Mouse (Mus musculus): ENCODE measurements at regions not wholly inside any gene's neighbourhood (a gene's known extent, or its start where the extent isn't known, plus 50 kb on each side); places are given as distances from the start of the nearest gene placed in this dataset.
A peak's percentile ranks its signal among the peaks of the same experiment; 100 is the strongest.
"Not testable (repeated sequence)": the region's sequence is repeated elsewhere in the genome, so short reads cannot be mapped to it uniquely, and the experiment has no call there.

DNA sequence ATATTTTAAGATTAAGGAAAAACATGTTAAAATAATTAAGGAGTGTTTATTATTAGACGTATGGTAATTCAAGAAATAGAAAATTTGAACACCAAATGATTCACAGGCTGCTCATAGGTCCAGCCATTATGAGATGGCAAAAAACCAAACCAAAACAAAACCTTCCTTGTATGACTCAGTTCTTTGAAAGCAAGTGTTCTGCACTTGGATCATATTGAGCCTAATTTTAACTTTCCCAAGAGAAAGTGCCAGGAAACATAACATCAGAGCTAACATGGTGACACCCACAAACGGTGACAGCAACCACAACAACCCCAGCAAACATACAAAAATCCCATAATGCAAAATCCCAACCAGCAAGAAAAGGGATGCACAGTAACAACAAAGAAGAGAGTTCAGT, 313.7 kb downstream of the Arl4a start:
- no peak for DNase-seq (ENCODE audit: low spot score)

DNA sequence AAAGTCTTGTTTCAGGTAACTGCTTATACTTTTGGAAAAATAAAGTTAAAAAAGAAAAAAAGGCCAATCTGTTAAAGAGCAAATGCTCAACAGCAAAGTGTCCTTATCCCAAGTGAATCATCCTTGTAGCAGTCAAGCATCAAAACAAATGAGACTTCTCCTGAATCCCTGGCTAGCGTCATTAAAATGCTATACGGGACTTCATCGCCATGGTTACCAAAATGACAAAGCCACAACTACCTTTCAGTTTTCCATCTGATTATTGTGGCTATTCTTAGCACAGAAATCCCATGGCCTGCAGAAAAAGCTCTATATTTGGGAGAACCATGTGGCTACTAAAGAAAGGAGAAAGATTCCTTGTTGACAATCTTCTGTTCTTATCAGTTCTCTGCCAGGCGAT, 322.7 kb downstream of the Arl4a start:
- peak; percentile 61 for DNase-seq (ENCODE audit: low spot score)

DNA sequence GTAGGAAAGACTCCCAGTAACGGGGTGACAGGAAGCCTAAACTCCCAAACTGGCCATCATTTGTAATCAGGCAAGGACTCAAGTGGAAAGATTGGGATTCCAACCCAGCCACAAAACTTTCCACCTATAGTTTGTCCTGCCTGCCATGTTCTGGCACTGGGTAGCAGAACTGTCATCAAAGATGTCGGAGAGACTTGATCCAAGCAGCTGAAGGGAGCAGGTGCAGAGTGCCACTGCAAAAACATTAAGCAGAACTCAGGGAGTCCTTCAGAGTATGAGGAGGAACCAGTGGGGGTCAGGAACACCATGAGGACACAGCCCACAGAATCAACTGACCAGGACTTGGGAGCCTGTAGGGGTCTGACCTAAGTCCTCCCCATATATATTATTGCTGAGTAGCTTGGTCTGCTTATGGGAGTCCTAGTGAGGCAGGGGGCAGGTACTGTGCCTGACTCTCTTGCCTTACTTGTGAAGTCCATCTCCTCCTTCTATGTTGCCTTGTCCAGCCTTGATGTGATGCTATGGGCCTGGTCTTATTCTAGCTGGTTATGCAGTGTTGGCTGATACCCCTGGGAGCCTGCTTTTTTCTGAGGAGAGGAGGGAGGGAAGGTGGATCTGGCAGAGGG, 323.5 kb downstream of the Arl4a start:
- no peak for DNase-seq (ENCODE audit: low spot score)

DNA sequence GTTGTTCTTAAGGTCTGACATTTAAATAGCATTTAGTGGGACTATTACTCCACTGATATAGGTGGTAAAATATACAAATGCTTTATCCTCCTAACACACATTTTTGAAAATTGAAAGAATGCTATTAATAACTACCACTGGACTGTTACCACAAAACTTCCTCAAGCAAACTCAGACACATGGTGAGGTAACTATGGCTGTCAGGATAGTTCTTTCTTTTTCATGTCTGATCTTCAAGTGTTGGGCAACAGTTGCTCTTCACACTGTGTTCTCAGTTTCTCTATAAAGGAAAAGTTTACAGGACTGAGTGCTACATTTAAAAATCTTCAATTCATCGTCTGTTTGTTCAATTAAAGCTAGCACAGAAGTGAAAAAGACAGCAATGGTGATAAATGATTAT, 326.0 kb downstream of the Arl4a start:
- DNase-seq (ENCODE audit: low spot score), result no peak

DNA sequence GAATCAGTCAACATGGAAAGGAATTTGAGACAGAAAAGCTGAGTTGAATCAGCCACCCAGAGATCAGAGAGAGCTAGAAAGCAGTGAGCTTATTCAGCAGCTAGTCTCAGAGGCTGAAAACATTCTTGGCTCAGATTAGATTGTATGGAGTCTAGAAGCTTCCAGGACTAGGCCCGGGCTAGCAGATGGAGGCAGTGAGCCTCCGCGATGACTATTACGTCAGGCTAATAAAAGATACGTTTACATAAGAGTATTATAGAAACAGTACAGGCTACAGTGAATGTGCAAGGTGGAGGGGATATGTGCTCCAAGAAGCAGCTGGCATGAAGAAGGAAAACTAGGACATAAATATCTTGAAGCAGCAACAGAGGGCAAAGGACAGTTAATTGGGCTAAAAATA, 328.0 kb downstream of the Arl4a start:
- DNase-seq (ENCODE audit: low spot score), result no peak

DNA sequence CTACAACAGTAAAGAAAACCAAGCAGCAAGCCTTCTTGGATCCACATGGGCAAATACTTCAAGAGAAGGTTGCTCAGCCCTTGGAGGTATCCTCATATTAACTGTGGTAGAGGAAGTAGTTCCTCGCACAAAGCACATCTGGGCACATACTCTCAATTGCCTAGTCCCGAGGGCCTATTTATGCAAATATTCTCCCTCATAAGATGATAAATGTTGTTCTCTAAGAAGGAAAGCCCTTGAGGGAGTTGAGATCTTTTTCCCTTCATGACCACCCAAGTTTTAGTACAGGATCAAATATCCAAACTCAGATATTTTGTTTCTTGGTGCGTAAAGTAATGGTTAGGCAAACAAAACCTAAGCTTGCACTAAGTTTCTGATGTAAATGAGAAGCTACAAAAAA, 340.6 kb downstream of the Arl4a start:
- no peak for DNase-seq (ENCODE audit: low spot score)

DNA sequence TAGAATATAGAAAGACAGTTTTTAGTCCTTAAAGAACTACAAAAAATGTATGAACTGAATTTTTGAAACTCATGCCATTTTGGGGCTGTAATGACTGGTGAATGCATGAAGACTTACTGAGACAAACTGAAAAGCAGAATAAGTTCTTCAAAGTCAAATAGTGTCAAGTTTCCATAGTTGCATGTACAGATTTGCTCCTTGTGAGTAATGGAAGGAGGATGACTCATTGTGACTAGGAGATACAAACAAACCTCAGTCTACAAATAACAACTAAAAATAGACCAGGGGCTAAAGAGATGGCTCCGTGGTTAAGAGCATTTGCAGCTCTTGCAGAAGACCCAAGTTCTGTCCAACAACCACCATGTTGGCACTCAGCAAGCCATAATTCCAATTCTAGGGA, 342.5 kb downstream of the Arl4a start:
- DNase-seq (ENCODE audit: low spot score), result no peak

DNA sequence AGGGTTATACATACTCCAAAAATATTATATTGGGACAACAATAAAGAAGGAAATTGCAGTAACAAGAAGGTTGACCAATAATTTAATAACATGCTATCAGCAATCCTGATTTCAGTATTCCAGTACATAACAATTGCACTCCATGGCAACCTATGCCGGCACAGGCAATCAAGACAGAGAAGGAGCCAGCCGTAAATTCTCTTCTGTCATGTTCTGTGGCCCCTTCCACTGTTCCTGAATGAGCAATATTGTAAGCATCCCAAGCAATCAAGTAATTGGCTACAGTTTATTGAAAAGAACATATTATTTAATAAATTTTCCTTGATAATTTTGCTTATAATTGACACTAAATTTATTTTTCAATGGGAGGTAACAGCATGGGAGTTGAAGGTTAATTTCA, 345.8 kb downstream of the Arl4a start:
- no peak for DNase-seq (ENCODE audit: low spot score)

DNA sequence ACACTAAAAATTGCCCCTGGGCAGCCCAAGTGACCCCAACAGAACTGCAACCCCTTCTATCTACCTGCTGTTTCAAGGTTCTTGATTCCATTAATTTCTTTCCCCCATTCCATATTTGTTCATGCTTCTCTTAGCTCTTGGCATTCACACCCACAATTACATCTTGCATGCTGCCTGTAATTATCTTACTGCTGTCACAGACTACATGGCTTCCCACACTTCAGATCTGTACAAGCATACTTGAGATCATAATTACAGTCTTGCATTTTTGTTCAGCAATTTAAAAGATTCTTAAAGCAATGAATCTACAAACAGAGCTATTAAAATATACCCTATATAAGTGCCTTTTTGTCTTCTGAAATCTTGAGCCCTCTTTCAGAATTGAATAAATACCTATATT, 352.4 kb downstream of the Arl4a start:
- DNase-seq (ENCODE audit: low spot score), result no peak

DNA sequence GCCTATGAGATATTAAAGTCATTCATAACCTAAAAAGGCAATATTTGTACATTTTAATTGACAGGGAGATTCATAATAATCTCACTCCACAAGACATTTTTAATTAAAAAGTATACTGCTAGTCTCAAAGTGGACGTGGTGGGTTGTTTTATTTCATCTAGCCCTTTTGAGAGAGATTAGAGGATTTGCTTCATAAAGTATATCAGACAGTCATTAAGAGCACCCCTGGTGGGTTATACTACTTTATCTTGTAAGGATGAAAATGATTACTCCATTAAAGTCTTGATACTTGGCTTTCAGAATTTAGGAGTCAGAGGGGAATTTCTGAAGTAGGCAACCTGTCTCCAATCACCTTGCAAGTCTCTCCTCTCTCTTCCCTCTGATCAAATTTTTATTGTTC, 355.7 kb downstream of the Arl4a start:
- DNase-seq (ENCODE audit: low spot score), result no peak

DNA sequence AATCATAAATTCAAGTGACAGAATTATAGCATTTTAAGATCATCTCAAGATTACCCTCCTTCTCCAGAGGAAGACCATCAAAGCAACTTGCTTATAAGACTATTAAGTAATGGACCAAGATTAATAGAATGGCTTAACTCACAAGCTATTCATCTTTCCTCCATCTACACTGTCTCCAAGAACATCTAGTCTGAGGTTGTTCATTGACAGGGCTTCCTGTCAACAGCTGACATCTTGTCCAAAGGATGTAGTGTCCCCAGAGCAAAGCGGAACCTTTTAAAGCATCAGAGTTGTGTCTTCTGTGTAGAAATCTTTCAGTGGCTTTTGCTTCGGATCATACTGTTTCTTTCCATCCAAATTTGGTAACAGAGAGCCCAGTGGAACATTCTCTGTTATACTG, 362.2 kb downstream of the Arl4a start:
- DNase-seq (ENCODE audit: low spot score), result no peak

DNA sequence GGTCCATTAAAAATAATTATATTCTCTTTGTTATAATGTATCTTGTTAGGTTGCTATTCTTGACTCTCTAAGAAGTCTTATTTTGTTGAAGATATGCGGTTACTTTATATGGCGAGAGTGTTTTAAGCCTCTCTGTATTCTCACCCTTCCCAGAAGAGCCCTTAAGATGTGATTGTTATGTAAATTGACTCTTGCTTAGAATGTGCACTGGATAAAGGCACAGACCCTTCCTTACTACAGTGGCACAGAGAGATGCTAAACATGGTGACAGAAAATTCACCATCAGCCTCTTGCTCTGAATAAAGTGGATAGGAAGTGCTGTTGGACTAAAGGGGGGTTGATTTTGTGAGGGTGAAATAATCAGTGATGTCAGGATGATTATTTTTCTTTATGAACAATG, 370.1 kb downstream of the Arl4a start:
- no peak for DNase-seq (ENCODE audit: low spot score)

DNA sequence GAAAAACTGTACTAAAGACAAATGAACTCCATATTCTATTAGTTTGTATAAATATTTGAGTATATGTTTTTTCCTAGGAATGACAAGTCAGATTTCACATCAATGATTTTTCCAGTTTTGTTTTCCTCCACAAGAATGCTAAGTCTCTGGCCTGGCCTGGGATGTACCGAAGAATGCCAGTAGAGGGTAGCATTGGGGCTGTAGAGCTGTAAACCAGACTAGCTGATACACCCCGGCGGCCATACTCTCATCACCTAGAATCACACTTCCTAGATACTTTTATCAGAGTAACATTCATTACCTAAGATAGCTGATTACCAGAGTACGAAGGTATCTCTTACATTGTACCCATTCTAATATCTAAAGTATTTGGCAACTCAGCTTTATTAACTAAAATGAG, 372.4 kb downstream of the Arl4a start:
- DNase-seq (ENCODE audit: low spot score), result peak; percentile 84

DNA sequence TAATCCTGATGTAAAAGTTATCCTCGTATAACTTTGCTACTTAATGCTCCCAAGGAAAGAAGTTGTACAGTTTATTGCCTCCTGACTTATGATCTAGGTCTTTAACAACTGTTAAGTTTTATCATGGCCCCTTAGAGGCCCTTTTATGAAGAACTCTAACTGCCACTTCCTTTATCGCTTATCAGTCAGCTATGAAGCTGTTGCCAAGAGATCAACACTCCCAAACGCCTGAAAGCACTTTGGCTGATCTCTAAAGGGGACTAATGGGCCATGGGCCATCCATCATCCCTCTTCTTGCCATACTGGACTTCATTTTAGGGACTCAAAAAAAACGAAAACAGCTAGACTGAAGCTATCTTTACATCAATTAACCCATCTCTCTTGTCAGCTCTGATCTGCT, 377.4 kb downstream of the Arl4a start:
- peak; percentile 12 for DNase-seq (ENCODE audit: low spot score)

DNA sequence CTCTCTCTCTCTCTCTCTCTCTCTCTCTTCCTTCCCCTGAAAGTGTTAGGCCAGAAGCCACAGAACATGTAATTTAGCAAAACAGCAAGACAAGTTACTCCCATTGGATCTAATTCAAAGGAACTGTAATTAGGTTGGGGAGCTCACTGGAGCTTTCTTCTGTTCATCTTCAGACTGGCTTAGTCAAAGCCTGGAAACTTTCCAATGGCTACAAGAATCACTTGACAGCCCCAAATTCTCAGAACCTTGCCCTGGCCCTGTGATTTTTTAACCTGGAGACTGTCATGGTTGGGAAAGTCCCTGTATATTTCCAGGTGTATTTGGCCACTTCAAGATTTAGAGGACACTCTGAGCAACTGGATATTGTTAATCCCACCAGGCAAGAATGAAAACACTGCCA, 381.2 kb downstream of the Arl4a start:
- DNase-seq (ENCODE audit: low spot score), result no peak

DNA sequence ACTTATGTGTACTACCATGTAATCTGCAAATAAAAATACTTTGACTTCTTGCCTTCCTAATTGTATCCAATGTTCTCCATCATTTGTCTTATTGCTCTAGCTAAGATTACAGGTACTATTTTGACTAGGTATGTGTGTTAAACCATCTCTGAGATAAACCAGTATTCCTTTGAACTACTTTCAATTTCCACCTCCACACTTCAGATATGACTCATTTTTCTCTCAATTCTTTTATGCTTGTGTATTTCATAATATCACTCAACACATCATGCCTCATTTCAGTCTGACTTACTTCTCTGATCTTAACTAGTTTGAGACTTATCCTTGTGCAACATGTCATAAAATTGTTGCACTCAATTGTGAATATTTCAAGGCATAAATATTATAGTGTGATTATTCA, 388.9 kb downstream of the Arl4a start:
- no peak for DNase-seq (ENCODE audit: low spot score)

DNA sequence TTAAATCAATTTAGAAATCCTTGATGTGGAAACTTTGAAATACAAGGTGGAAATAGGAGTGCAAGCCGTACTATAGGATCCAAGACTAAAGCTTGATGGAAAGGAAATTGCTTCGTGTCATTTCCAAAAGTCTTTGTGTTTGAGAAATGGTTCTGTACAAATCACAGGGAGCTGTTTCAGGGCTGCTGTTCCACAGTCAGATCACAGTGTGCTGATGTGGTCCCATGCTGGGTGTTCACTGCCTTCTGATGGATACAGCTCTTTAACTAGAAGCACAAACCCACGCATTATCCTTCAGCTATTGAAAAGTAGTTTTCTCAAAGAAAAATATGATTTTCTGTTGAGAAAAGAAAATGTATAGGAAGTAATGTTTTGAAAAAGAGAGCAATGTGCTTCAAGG, 391.3 kb downstream of the Arl4a start:
- DNase-seq (ENCODE audit: low spot score), result no peak

DNA sequence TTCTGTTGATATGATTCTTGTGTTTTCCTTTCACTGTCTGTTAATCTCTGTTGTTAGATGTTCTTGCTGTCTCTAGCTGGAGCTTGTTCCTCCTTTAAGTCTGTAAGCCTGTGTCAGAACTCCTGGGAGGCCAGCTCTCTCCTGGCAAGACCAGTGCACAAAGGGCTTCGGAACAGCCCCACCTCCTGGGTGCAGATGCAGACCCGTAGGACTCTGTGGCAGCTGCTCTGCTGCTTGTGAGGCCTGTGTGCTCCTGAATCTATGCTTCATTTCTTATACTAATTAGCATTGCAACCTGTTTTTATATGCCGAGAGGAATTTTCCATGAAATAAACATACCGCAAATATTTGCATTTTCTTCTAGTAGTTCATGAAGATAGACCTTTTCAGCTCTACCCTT, 392.2 kb downstream of the Arl4a start:
- no peak for DNase-seq (ENCODE audit: low spot score)

DNA sequence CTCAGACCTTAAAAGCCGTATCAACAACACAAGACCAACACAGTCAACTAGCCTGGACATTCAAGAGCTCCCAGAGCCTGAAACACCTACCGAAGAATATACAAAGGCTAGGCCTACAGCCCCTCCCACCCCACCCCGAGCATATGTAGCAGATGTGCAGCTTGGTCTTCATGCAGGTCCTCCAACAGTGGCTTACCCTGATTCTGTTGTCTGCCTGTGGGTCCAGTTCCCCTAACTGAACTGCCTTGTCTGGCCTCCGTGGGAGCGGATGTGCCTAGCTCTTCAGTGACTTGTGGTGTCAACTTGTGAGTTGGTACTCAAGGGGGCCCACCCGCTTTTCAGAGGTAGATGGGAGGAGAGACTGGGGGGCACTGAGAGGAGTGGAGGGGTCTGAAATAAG, 398.6 kb downstream of the Arl4a start:
- no peak for DNase-seq (ENCODE audit: low spot score)

DNA sequence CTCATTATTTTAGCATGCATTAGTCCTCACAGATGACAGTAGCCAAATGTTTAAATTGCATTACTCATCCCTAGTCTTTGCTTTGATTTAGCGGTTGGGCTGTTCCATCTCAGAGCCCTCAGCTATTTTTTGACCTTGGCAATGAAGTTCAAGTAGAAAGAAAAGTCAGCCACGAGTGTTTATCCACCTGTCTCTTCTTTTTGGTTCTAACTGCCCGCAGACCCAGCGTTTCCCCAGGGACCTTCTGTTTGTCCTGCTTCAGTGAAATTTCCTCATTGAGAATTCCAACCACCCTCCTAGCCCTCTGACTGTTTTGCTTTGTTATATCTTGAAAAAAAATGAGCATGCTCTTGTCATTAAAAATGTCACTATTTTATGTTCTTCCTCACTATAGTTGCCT, 403.5 kb downstream of the Arl4a start:
- no peak for DNase-seq (ENCODE audit: low spot score)

DNA sequence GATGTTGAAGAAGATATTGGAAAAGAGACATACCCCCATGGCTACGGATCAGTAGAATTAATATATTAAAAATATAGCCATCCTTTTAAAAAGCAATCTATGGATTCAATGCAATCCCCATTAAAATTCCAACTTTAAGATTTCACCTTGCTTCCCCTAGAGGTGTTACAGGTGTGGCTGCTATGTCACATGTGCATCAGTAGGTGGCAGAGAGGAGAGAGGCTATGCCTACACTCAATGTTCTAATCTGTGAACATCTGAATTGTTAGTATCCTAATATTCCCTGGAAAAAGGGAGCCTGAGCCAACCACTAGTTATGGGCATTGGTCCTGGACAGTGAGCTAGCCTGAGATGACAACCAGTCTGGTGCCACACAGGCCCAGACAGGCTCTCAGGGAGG, 416.6 kb downstream of the Arl4a start:
- DNase-seq (ENCODE audit: low spot score), result no peak

DNA sequence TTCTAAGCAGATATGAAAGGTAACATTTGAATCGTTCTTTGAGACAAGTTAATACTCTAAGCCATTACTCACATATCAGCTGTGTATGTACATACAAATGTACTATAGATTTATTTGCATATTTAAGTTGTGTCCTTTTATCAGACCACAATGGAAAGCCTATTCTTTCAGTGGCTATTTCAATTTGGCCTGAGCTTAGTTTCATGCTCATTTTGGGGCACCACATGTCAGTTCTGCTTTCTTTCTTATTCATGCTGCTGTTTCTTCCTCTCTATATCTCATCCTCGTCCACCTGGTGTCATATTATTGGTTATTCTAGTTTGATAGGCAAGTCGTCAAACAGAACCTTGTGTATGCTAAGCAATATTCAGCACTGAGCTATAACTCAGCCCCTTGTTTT, 432.5 kb downstream of the Arl4a start:
- no peak for DNase-seq (ENCODE audit: low spot score)

DNA sequence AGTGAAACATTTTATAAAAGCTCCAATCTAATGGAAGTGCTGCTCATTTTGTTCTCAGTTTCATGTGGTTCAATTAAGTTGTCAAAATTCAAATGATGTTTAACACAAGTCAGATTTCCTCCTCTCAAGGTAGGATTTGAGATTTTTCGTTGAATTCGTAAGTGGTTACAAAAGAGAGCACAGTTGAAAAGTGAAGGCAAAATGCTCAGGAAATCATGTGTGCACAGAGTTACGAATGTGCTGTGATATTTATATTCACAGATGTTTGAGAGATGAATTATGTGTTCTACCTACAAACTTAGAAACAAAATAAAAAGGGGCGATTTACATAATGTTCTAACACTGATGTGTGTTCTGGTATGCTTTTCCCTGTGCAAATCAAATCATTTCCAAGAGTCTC, 433.1 kb downstream of the Arl4a start:
- no peak for DNase-seq (ENCODE audit: low spot score)

DNA sequence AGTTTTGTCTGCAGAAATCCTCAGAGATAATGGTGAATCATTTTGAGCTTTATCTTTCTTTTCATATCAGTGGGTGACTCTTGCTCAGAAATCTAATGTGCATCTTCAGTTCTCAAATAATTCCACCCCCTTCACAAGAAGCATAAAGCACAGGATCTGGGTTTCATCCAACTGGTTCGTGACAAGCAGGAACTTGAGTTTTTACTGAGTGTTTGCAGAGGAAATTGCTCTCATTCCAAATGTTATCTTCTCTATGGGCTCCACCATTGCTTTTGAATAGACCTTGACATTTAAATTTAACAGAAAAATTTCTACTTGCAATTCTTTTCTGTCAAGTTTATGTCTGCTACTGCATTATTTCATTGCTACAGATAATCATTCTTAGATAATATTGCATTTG, 443.1 kb downstream of the Arl4a start:
- DNase-seq (ENCODE audit: low spot score), result no peak

DNA sequence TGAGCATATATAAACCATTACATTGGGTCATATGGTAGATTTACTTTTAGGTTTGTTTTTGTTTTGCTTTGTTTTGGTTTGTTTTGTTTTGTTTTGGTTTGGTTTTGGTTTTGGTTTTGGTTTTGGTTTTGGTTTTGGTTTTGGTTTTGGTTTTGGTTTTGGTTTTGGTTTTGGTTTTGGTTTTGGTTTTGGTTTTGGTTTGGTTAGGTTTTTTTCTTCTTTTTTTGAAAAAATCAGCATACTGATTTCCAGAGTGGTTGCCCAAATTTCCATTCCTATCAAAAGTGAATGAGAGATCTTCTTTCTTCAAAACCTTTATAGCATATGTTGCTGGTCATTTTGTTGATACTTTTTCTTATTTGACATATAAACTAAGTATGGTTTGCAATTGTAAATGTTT, 444.0 kb downstream of the Arl4a start:
- DNase-seq (ENCODE audit: low spot score), result not testable (repeated sequence)
